Comparison of ENCODE assay signal across 8 mouse cellular contexts in the genomic region with DNA sequence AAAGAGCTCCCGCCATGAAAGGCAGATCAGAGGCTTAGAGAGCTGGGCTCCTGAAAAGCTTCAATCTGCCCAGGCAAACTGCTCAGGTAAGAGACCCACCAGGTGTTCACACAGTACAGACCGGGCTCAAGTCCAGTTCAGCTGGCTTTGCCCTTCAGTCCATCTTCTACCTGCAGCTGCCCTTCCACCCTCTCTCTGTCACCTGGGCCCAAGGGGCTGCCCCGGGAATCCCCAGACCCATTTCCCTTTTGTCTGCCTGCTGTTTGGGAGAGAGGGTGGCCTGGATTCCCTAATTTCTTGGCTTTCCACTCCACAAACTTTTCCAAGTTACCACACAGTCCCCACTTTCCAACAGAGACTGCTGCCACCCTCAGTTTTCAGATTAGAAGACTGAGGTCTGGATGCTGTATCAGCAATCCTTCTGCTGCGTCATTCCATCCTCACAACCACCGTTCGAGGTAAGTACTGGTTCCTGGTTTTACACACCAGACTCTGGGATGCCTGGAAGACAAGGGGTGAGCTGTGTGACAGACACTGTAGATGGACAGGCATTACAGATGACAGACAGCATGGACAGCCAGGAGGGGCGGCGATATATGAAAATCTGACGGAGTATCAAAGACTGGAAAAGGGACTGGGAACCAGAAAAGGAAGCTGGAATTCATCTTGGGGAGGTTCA. TPM values are rescaled to one million over a fixed set of nuclear protein-coding genes. Genes with fewer than 3 reads are reported as not detected.
DNase-seq lines count a peak whose midpoint lies in the region; ATAC-seq and TF ChIP-seq lines count a peak whose summit lies in the region.

A gene (plus strand): TSS at position 202 of the 679 bp plus-strand sequence.

- TF ChIP-seq CTCF in E14TG2a.4 (conservative IDR thresholded peaks at IDR 0.05; ENCODE audit: low read length), result no peak

- H3K27ac ChIP-seq in embryonic facial prominence, embryonic 14.5 days (replicated peaks; ENCODE audit: low read depth, low read length), result peak within 1 kb of the TSS; percentile 100
- peak within 1 kb of the TSS; percentile 100 for H3K27ac ChIP-seq in limb, embryonic 14.5 days (replicated peaks; ENCODE audit: low read depth, low read length)
- peak within 1 kb of the TSS; percentile 99 for H3K27ac ChIP-seq in midbrain, embryonic 14.5 days (replicated peaks; ENCODE audit: low read depth, low read length)

- DNase-seq in adrenal gland, postnatal 14 days, result peak; percentile 32
- peak; percentile 57 for DNase-seq in embryonic facial prominence, embryonic 14.5 days (ENCODE audit: low spot score)
- peak; percentile 31 to 68 for DNase-seq in heart, adult 18-20 months
- DNase-seq in kidney, adult 9 months, result peak; percentile 42
- DNase-seq in limb, embryonic 14.5 days (ENCODE audit: low spot score), result peak; percentile 27
- DNase-seq in midbrain, embryonic 14.5 days, result peak; percentile 62
- DNase-seq in thymus, postnatal 4 days, result peak; percentile 22

- no peak for ATAC-seq in embryonic facial prominence, embryonic 14.5 days (ENCODE audit: low read depth)
- ATAC-seq in limb, embryonic 14.5 days (ENCODE audit: low FRiP score, low read depth), result no peak
- no peak for ATAC-seq in midbrain, embryonic 14.5 days (ENCODE audit: low FRiP score, low TSS enrichment)

- no peaks in the 10 kb centered on the region for H3K9me3 ChIP-seq in E14TG2a.4 (ENCODE audit: low read length)
- H3K9me3 ChIP-seq in embryonic facial prominence, embryonic 14.5 days (ENCODE audit: control insufficient read depth, low read length), result no peaks in the 10 kb centered on the region
- no peaks in the 10 kb centered on the region for H3K9me3 ChIP-seq in limb, embryonic 14.5 days (ENCODE audit: control insufficient read depth, low read length)
- no peaks in the 10 kb centered on the region for H3K9me3 ChIP-seq in midbrain, embryonic 14.5 days (ENCODE audit: control insufficient read depth, low read length)

- H3K4me1 ChIP-seq in E14TG2a.4 (replicated peaks; ENCODE audit: low read depth, low read length), result peaks cover 43% of the 10 kb centered on the region
- peaks cover 20% of the 10 kb centered on the region for H3K4me1 ChIP-seq in embryonic facial prominence, embryonic 14.5 days (ENCODE audit: control insufficient read depth, insufficient read depth, low read length)
- H3K4me1 ChIP-seq in limb, embryonic 14.5 days (ENCODE audit: control insufficient read depth, insufficient read depth, low read length), result peaks cover 16% of the 10 kb centered on the region
- H3K4me1 ChIP-seq in midbrain, embryonic 14.5 days (ENCODE audit: control insufficient read depth, insufficient read depth, low read length), result peaks cover 35% of the 10 kb centered on the region

- H3K4me3 ChIP-seq in E14TG2a.4 (replicated peaks; ENCODE audit: low read length), result peak within 1 kb of the TSS; percentile 96
- peak within 1 kb of the TSS; percentile 96 for H3K4me3 ChIP-seq in embryonic facial prominence, embryonic 14.5 days (ENCODE audit: low read depth, low read length)
- H3K4me3 ChIP-seq in limb, embryonic 14.5 days (replicated peaks; ENCODE audit: low read length), result peak within 1 kb of the TSS; percentile 95
- peak within 1 kb of the TSS; percentile 92 for H3K4me3 ChIP-seq in midbrain, embryonic 14.5 days (replicated peaks; ENCODE audit: low read depth, low read length)

- H3K9ac ChIP-seq in embryonic facial prominence, embryonic 14.5 days (ENCODE audit: low read depth, low read length), result peak within 1 kb of the TSS; percentile 95
- H3K9ac ChIP-seq in limb, embryonic 14.5 days (ENCODE audit: low read depth, low read length, severe bottlenecking), result peak within 1 kb of the TSS; percentile 89
- H3K9ac ChIP-seq in midbrain, embryonic 14.5 days (replicated peaks; ENCODE audit: low read length), result peak within 1 kb of the TSS; percentile 89

- H3K4me2 ChIP-seq in embryonic facial prominence, embryonic 14.5 days (ENCODE audit: low read depth, low read length), result peak within 1 kb of the TSS; percentile 98
- peak within 1 kb of the TSS; percentile 91 for H3K4me2 ChIP-seq in limb, embryonic 14.5 days (replicated peaks; ENCODE audit: low read depth, low read length, severe bottlenecking)
- H3K4me2 ChIP-seq in midbrain, embryonic 14.5 days (ENCODE audit: low read length), result peak within 1 kb of the TSS; percentile 99

- H3K36me3 ChIP-seq in E14TG2a.4 (ENCODE audit: insufficient read depth, low read length), result peaks cover 24% of the 10 kb centered on the region
- 0 out of 2 replicates have a peak, but pooled peaks cover 6% of the 10 kb centered on the region for H3K36me3 ChIP-seq in embryonic facial prominence, embryonic 14.5 days (ENCODE audit: control insufficient read depth, insufficient read depth, low read length)
- H3K36me3 ChIP-seq in limb, embryonic 14.5 days (ENCODE audit: control insufficient read depth, insufficient read depth, low read length), result peaks cover 13% of the 10 kb centered on the region
- 0 out of 2 replicates have a peak, but pooled peaks cover 3% of the 10 kb centered on the region for H3K36me3 ChIP-seq in midbrain, embryonic 14.5 days (ENCODE audit: control insufficient read depth, insufficient read depth, low read length)

- H3K27me3 ChIP-seq in E14TG2a.4 (ENCODE audit: insufficient read depth, low read length), result no peaks in the 10 kb centered on the region
- H3K27me3 ChIP-seq in embryonic facial prominence, embryonic 14.5 days (replicated peaks; ENCODE audit: control insufficient read depth, insufficient read depth, low read length), result no peaks in the 10 kb centered on the region
- H3K27me3 ChIP-seq in limb, embryonic 14.5 days (ENCODE audit: control insufficient read depth, insufficient read depth, low read length), result no peaks in the 10 kb centered on the region
- H3K27me3 ChIP-seq in midbrain, embryonic 14.5 days (ENCODE audit: control insufficient read depth, insufficient read depth, low read length), result no peaks in the 10 kb centered on the region

- TF ChIP-seq POLR2A in limb, embryonic 14.5 days (IDR thresholded peaks at IDR 0.05; ENCODE audit: borderline replicate concordance, extremely low read depth, insufficient read depth, insufficient read length), result no peak

- WGBS in embryonic facial prominence, embryonic 14.5 days, result 9% methylated on average over 8 of the region's 9 CpGs
- 21% methylated on average over 9 of the region's 9 CpGs for WGBS in limb, embryonic 14.5 days
- WGBS in midbrain, embryonic 14.5 days, result 15% methylated on average over 9 of the region's 9 CpGs

RNA-seq across cellular contexts. Expression of the gene that starts here (rescaled TPM):
- total RNA-seq in adrenal gland, postnatal 14 days (2021), result 79.2 and 81.5 TPM in 2 replicates
- 29.3 and 30.1 TPM in 2 replicates for polyA plus RNA-seq in embryonic facial prominence, embryonic 14.5 days (2014; fragmentation: Nextera tagmentation; extraction: Ambion mirVana)
- 10 to 100 TPM; 77.6 to 82.0 TPM for total RNA-seq in heart, adult 18-20 months (2021)
- 19.3 and 24.0 TPM in 2 replicates for polyA plus RNA-seq in limb, embryonic 14.5 days (2012; rRNA removed)
- 30.2 and 31.9 TPM in 2 replicates for polyA plus RNA-seq in limb, embryonic 14.5 days (2014; fragmentation: Nextera tagmentation; extraction: Ambion mirVana)
- polyA plus RNA-seq in midbrain, embryonic 14.5 days (2014; fragmentation: Nextera tagmentation; extraction: Ambion mirVana), result 21.4 and 24.0 TPM in 2 replicates
